In genomic region chr6:108658051-108658415, GRCm38 (mm10) we compare ENCODE assay signal across 8 mouse cellular contexts. TPM values are rescaled to one million over a fixed set of nuclear protein-coding genes. Genes with fewer than 3 reads are reported as not detected.
A peak's percentile ranks its signal among the peaks of the same experiment; 100 is the strongest.
DNase-seq lines count a peak whose midpoint lies in the region; ATAC-seq lines count a peak whose summit lies in the region.

No protein-coding gene starts in this region.

- 62% methylated on average over 3 of the region's 3 CpGs for WGBS in heart, embryonic 15.5 days
- 69% methylated on average over 3 of the region's 3 CpGs for WGBS in midbrain, embryonic 16.5 days

- no peaks in the 10 kb centered on the region for H3K36me3 ChIP-seq in heart, embryonic 15.5 days
- H3K36me3 ChIP-seq in midbrain, embryonic 16.5 days (ENCODE audit: control insufficient read depth, insufficient read depth, low read length) = no peaks in the 10 kb centered on the region

- DNase-seq in adrenal gland, postnatal 14 days = peak; percentile 40
- DNase-seq in adrenal gland, adult 18-20 months (ENCODE audit: low spot score in 2 of 2) = no peak
- DNase-seq in R1 (ENCODE audit: low read depth, low spot score) = peak; percentile 42
- DNase-seq in kidney, postnatal 10 days = peak; percentile 64
- no peak for DNase-seq in Muller cell, postnatal 12 days (ENCODE audit: inconsistent ontology term)
- no peak for DNase-seq in spleen, postnatal 14 days (ENCODE audit: low spot score in 2 of 2)

- H3K27ac ChIP-seq in heart, embryonic 15.5 days = peak overlapping the region; percentile 97
- H3K27ac ChIP-seq in midbrain, embryonic 16.5 days (ENCODE audit: low read length) = no peak overlapping the region

- peak overlapping the region; percentile 90 for H3K9ac ChIP-seq in heart, embryonic 15.5 days
- no peak overlapping the region for H3K9ac ChIP-seq in midbrain, embryonic 16.5 days (ENCODE audit: low read depth, low read length)

- no peak for ATAC-seq in heart, embryonic 15.5 days (replicated peaks; ENCODE audit: insufficient number of reproducible peaks, insufficient read depth, low FRiP score, low read depth)
- no peak for ATAC-seq in midbrain, embryonic 16.5 days

- H3K4me2 ChIP-seq in heart, embryonic 15.5 days = peak overlapping the region; percentile 71
- peak overlapping the region; percentile 92 for H3K4me2 ChIP-seq in midbrain, embryonic 16.5 days (ENCODE audit: low read length)

- no peaks in the 10 kb centered on the region for H3K27me3 ChIP-seq in heart, embryonic 15.5 days
- H3K27me3 ChIP-seq in midbrain, embryonic 16.5 days (ENCODE audit: control insufficient read depth, insufficient read depth, low read depth, low read length) = no peaks in the 10 kb centered on the region; the same call in 1 of the 2 replicates

- H3K9me3 ChIP-seq in heart, embryonic 15.5 days (replicated peaks) = no peaks in the 10 kb centered on the region
- H3K9me3 ChIP-seq in midbrain, embryonic 16.5 days (replicated peaks; ENCODE audit: control insufficient read depth, low read length, poor library complexity, severe bottlenecking) = no peaks in the 10 kb centered on the region

- peak overlapping the region; percentile 84 for H3K4me3 ChIP-seq in heart, embryonic 15.5 days
- H3K4me3 ChIP-seq in midbrain, embryonic 16.5 days (ENCODE audit: low read depth, low read length) = no peak overlapping the region

- peaks cover 19% of the 10 kb centered on the region for H3K4me1 ChIP-seq in heart, embryonic 15.5 days (replicated peaks)
- peaks cover 12% of the 10 kb centered on the region for H3K4me1 ChIP-seq in midbrain, embryonic 16.5 days (ENCODE audit: control insufficient read depth, insufficient read depth, low read length)

RNA-seq across cellular contexts. Expression of gene Bhlhe40, which starts 2.4 kb away (rescaled TPM):
- total RNA-seq in adrenal gland, postnatal 14 days (2021) = 67.2 and 108 TPM in 2 replicates
- total RNA-seq in adrenal gland, adult 18-20 months (2021) = 10 to 100 TPM; 66.3 to 85.9 TPM
- 25.1 and 25.9 TPM in 2 replicates for polyA plus RNA-seq in heart, embryonic 15.5 days (2015; fragmentation: Nextera tagmentation; extraction: Ambion mirVana)
- polyA plus RNA-seq in midbrain, embryonic 16.5 days (2015; fragmentation: Nextera tagmentation; extraction: Ambion mirVana) = 6.6 and 7.8 TPM in 2 replicates

Comparison
In these comparisons a context has a peak if more than half of its experiments do, and no peak if none do; other contexts are left out.
1. DNase-seq: peak in adrenal gland, postnatal 14 days (single experiment), R1 (single experiment) and kidney, postnatal 10 days (single experiment); none in adrenal gland, adult 18-20 months (0 of 2), Muller cell, postnatal 12 days (single experiment) and spleen, postnatal 14 days (0 of 2).